Mouse (Mus musculus) induced T-regulatory cell, adult 2 months (primary cell): ENCODE data around the gene Hormad2.
A peak's percentile ranks its signal among the peaks of the same experiment; 100 is the strongest.

Experiments
- DNase-seq: peaks from one replicate; pipeline ENCODE4 v3.0.0-alpha.2; 2012; ENCODE audit warnings: low read depth

Gene Hormad2

DNA sequence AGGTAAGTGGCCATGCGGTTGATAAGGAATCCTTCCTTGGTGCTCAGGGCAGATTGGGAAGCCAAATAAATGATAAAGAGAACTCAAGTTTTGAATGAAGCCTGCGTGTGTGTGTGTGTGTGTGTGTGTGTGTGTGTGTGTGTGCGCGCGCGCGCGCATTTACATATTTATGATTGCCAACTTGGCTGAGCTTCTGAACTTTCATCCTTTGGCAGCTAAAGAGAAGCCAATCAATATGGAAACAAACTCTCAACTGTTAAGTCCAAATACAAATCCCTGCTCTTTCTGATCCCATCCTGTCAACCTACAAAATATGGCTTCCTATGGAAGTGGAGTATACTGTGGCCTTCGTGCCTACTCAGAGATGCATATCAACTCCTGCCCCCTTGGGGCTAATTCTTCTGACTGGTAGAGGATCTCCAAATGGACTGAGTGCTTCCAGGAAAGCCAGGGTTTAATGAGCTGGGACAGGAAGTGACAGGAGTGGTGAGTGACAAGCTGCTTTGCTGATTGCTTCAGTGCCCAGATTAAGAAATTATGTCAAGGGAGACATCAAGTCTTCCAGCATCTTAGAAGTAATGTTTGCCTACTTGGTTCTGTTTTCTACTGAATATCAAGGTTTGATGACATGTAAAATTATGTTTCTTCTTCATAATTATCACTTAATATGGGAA, 5.4 kb upstream of the Hormad2 start:
- DNase-seq, result no peak

DNA sequence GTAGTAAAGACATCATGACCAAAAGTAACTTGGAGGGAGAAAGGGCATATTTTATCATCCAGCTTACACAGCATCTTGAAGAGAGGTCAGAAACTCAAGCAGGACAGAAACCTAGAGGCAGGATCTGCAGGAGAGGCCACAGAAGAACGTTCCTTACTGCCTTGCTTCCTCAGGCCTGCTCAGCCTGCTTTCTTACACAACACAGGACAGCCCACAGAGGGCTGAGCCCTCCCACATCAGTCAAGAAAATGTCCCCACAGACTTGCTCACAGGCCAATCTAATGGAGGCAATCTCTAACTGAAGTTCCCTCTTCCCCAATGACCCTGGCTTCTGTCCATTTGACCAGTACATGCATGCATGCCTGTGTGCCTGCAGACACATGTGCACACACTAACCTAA, 1.4 kb upstream of the Hormad2 start:
- DNase-seq, result no peak

DNA sequence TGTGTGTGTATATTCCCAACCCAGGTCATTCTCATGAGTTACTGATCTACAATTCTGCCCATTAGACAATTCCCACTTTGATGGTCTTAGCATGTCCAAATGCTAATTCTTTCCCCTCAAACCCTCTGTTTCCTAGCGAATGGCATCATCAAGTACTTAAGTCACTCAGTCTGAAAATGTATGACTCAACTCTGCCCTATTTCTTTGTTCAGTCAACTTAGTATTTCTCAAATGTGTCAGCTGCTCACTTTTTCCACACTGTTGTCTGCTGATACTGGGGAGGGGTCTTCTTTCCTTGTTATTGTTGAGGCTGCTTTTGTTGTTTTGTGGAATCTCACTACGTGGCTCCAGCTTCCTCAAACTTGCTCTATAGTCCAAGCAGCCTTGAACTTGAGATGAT, 2.7 kb downstream of the Hormad2 start:
- peak; percentile 57 for DNase-seq

DNA sequence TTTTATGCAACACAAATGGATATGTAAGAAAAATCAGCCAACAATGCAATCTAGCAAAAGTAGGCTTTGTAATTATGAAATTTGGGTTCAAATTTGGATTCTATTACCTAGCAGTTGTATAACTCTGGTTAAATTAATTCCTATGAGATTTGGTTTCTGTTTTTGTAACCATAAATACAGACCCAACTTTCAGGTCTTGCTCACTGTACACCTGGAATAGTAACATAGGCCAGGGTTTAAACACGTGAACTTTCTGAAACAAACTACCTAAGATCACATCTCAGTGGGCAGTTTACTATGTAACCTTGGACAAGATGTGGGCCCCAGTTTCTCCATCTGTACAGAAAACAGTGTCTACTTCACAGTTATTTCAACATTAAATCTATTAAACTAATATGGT, 3.6 kb downstream of the Hormad2 start:
- no peak for DNase-seq

DNA sequence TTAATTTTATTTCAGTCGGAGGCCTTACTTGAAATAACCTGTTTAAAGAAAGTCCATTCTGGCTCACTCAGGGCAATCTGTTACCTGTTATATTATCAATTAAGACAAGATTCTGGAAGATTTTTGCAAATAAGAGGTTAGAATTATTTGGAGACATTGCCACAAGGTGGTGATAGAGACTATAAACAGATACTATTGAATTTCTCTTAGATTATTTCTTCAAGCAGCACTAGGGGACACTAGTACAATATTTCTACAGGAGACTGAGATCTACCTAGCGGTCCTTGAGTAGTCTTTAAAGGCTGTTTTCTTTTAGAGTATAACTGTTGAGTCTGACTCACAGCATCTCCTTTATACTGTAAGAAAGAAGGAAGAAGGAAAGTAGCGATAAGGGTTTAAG, 4.3 kb downstream of the Hormad2 start:
- peak; percentile 77 for DNase-seq

DNA sequence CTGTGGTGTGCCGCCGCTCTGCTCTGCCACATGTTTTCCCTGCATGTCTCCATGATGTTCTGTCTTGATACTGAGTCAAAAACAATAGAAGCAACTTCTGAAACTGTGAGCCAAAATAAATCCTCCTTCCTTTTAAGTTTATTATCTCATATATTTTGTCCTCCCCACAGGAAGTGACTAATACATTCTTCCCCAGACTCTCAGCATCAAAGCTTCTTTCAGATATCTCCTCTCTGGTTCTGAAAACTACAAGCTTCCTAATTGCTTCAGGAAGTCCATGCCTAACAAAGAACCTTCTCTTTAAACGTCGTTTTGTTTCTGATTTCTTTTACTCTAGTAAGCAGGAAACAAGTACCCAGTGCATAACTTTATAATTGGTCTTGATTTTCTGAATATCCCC, 6.4 kb downstream of the Hormad2 start:
- DNase-seq, result no peak

DNA sequence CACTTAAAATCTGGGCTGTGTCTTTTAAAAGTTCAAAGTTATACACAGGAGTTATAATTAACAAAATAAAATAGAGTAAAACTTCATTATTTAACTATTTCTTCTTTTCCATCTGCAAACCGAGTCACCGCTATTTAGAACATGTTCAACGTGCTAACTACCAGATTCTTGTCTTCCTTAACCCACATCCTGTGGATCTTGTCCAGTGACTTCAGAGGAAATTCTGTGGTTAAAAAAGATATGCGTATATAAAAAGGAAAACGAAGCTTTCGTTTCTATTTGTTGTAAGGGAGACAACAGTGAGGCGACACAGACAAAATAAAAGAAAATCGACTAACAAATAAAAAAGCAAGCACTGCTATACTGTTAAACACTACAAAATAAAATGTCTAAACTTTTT, 17.1 kb downstream of the Hormad2 start:
- peak; percentile 87 for DNase-seq

DNA sequence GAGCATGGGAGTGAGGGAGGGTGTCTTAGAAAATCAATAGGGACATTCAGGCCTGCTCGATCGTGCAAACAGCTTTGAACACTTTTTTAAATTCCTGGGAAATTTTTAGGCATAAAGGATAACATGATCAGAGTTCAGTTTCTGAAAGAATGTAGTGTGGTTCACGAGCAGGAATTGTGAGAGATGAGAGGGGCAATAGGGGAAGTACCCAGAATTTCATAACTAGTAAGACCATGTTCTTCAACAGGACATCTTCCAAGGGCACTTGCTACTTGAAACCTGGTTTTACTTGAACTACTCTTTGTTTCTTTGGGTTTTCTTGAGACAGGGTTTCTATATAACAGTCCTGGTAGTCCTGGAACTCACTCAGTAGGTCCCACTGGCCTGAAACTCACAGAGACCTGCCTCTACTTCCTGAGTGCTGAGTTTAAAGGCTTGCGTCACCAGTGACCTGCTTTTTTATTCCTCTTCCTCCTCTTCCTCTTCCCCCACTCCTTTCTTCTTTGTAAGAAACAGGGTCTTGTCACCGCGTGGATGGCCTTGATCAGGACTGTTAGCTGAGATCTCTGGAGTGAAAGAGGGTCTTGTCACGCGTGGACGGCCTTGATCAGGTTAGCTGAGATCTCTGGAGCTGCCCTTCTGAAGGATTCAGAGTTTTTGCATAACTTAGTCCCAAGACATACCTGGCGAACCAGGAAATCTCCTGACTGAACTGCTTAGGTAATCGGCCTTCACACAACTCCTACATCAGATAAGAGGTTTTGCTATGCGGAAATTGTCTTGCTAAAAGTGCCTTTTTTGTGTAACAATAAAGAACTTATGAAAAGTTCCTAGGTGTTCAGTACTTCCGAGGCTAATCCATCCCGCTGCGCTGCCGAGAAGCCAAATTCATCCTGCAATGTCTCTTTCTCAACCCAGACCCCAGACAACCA, 18.1 kb downstream of the Hormad2 start:
- peak; percentile 79 for DNase-seq

DNA sequence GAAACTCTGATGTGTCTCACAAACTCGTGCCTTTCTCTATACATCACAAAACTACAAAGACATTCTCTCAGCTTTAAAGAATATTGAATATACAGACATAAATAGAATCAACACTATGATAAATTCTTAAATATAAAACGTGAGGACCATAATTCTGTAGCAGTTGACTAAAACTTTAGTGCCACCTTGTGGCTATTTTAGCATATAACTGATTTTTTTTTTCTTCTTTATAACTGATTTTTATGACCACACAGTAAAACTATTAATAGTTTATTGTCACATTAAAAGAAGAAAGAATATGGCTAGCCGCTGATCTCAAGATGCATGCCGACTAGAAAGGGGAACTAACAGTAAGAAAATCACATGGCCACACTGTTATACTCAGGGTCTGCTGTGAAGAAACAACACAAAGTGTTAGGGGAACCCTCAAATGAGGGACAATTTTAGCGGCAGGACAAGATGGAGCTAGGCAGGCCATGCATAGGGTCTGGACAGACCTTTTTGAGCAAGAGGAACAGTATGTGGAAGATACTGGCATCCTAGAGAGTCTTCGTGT, 18.9 kb downstream of the Hormad2 start:
- DNase-seq, result peak; percentile 78

DNA sequence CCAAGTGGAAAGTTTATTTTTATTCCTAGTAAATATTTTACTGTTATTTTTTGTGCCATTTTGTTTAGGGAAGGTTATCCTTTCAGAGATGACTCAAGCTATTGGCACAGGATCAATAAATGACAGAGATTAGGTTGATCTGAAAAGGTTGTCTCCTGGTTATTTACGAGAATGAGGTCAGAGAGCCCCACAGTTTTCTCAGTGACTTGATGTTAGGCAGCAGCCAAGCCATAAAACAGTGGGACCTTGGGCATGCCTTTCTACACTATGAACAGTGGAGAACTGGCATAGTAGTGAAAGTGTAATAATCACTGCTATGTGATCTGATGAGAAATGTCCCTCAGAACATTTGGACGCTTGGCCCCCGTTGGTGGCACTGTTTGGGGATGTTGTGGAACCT, 22.9 kb downstream of the Hormad2 start:
- no peak for DNase-seq

DNA sequence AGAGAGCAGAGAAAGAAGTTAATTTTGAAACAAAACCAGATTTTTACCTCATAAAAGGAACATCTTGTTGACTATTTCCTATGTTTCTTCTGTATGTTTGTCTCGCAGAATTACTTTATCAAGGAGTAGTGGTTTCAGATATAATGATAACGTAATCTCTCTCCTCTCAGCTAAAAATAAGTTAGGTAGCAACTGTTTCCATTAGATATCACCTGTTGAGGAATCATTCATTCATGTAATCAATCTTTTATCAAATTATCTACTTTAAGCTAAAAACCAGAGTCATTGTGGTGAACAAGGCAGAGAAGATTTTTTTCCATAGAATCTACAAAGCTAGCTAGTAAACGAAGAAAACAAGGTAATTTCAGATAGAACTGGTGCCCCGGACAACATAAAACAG, 28.6 kb downstream of the Hormad2 start:
- no peak for DNase-seq

DNA sequence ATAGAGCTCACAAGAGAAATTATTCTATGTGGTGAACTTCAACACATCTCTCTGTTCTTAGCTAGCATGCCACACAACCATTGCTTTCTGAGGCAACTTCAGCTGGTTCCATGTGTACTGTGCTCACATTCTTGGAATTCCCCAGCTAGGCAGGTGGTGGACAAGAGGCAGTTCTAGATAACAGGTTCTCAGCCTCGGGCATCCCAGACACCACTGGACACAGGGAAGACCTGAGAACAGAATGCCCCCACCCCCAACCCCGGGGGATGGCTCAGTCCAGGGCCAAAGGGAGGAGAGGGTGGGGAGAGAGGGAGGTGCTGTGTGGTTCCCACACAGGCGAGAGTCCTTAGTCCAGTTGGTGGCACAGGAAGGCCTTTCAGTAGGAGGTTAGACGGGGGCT, 36.6 kb downstream of the Hormad2 start:
- DNase-seq, result no peak

DNA sequence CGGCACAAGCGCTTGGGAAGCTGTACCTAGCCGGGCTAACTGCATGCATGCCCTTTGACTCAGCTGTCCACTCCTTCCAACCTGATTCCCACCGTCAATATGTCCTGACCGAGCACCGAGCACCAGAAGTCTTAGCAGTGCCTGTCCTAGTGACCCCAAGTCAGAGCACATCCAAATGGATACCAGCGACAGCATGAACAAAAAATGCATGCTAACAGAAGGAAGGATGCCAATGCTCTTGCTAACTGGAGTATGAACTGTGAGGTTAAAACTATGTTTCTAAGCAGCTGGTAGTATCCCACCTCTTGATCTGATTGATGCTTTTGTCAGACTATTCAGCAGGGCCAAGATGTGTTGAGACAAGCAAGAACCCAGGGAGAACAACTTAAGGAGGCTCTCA, 37.5 kb downstream of the Hormad2 start:
- no peak for DNase-seq

DNA sequence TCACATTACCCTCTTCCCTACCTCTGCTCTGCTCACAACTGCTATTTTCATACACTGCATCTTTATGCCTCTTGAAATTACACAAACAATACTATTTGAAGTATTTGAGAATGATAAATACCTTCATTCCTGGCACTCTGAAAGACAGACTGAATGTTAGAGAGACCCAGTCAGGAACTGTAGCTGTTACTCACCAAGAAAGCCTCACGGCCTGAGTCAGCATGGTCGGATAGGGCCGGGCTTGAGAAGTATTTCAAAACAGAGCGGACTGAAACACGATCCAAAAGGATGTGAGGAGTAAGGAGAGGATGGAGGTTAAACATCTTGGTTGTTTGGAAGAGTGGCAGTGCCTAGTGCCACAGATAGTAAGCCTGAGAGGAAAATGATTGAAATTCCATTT, 39.7 kb downstream of the Hormad2 start:
- DNase-seq, result no peak

DNA sequence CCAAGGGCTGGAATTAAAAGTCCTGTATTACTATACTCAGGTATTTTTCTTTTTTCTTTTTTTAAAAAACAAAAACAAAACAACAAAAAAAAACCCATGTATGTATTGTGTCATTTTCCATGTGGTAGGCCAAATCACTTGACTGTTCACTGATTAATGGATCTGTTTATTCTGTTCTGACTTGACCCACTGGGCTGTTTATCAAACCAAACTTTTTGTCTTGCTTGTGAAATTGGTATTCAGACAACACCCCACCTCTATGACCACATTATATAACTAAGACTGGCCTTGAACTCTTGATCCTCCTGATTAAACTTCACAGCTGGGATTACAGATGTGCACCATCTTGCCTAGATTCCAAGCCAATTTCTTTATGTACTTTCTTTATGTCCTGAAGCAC, 46.7 kb downstream of the Hormad2 start:
- DNase-seq, result no peak

DNA sequence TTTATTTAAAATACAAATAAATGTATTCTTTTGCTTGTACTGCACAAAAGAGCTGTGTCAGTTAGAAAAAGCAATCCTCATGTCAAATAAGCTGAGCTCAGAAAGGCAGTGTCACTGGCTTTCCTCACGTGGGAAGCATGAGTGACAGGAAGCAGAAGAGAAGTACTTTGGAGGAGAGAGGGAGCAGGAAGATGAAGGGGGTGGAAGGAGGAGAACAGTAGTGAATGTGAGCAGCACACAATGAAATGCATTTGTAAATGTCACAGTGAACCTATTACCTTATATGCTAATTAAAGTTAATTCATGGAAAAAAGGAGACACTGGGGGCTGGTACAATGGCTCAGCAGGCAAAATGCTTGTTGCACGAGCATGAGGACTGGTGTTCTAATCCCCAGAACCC, 52.9 kb downstream of the Hormad2 start:
- DNase-seq, result no peak

DNA sequence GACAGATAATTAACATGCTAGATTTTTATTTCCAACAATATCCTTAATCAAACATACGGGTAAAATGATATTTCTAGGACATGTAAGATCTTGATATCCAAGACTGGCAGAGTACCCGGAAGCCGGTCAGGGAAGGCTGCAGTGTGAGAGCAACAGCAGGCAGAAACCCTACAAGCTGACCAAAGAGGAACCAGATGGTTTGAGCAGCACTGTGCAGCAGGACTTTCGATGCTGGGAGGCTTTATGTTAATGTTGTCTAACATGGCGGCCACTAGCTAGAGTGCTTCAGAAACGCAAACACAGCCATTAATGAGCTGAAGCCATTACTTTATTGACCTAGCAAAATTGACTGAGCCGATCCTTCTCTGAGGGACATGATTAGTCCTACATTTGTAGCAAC, 58.6 kb downstream of the Hormad2 start:
- DNase-seq, result no peak

DNA sequence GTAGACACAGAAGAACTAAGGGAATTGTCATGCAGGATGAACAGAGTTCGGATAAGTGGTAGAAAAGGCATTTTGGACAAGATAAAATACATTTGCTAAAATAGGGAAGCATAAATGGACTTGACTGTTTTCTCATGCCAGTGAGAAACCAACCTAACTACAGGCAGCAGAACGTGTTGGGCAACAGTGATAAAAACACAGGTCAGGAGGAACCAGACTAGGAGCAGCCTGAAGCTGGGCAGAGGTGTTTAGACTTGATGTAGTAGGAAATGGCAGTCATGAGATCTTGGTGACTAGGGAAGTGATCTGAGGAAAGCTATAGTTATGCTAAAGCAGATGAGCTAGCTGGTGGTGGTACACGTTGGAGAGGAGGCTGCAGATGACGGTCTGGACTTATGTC, 61.0 kb downstream of the Hormad2 start:
- DNase-seq, result no peak

DNA sequence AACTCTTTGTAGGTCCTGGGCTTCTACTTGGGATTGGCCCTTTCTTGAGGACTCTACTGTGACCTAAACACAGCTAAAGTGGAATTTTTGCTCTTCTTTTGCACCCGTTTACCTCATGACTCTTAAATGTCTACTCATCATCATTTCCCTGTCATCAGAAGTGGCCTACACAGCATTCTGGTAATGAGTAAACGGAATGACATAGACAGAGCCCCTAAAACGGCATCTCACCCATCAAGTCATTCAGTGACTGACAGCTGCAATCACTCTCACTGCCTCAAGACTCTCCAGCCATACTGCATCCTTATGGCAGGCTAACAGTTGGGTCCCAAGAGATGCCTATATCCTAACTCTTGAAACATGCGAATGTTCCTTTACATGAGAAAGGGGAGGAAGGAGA, 74.5 kb downstream of the Hormad2 start:
- DNase-seq, result peak; percentile 45

DNA sequence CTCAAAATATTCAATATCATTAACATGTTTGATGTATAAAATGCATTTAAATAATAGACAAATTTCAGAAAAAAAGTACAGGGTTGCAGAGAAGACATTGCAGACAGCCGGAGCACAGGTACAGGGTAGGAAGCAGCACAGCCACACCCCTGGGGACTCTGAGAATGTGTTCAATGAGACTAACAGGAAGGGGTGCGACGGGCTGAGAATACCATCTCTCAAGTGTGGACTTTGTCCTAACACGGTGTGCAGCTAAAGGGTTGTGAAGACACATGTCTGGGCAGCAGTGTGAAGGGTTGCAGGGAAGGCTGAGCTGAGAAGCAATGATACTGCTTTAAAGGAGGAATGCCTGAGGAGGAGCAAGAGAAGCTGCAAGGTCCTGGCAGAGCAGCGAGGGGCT, 85.5 kb downstream of the Hormad2 start:
- DNase-seq, result no peak

DNA sequence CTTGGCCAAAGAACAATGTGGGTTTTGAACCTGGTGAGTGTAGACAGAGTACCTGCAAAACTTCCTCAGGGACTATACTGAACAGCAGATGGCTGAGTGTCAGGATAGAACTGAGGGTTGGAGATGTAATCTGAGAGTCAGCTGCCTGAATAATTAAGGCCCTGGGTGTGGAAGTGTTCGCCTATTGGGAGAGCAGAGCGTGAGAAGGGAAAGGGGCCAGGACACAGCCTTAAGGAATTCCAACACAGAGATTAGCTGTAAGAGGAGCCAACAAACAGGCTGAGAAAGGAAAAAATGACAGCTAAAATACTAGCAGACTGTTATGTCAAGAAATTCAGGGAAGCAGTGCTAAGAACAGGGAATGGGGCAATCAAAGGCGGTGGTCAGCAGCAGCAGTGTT, 88.3 kb downstream of the Hormad2 start:
- DNase-seq, result no peak

DNA sequence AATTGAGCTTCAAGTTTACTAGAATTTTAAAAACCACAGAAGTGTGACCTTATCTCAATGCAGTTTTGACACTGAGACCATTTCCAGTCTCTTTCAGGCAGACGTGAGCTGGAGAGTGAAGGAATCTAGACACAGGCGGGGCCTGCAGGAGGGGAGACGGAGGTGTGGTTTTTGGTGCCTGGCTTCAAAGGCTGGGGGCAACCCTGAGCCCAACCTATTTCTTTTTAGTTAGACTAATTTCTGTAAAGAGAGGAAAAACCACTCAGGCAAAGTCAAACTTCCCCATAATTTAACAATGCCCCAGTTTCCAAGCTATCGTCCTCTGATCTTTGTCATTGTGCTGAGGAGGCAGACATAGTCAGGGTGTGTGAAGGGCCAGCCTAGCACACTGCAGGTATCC, 97.0 kb downstream of the Hormad2 start:
- DNase-seq, result peak; percentile 68

DNA sequence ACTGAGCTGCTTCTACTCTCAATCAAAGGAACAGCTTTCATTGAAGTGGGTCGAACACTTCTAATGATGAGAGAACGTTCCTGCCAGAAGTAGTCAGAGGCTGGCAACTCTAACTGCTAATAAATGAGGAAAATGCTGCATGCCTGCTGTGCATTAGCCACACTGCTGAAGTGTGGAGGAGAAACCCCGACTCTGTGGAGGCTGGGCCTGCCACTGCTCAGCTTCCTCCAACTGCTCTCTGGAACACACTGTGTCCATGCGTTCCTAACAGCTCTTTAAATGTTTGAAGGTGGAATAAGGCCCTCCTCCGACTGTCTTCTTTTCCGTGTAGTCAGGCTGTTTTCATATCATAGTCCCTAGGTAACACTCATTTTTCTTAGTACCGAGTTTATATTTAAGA, 98.9 kb downstream of the Hormad2 start:
- DNase-seq, result peak; percentile 32
